Mouse (Mus musculus): Measurements from ENCODE around the gene Myh7.
A peak's percentile ranks its signal among the peaks of the same experiment; 100 is the strongest.

- 0 out of 2 replicates have a peak, but pooled peaks have one; percentile 4 for TF ChIP-seq POLR2A (IDR thresholded peaks at IDR 0.05; ENCODE audit: borderline replicate concordance, extremely low read depth, low read depth, low read length)
- no peak for TF ChIP-seq CTCF (IDR thresholded peaks at IDR 0.05; ENCODE audit: insufficient read depth, low read length)
Measured at GRCm38 (mm10) chr14:54925349-54926342, 68.8 kb downstream of the Myh7 start, which contains the start of gene Efs.
